Mouse (Mus musculus) heart, postnatal 0 days (tissue): ENCODE results near the gene Il25.
"Not testable (repeated sequence)": the region's sequence is repeated elsewhere in the genome, so short reads cannot be mapped to it uniquely, and the experiment has no call there.

ENCODE experiments used
- CTCF ChIP-seq: IDR thresholded peaks from 2 replicates; pipeline ENCODE4 v1.5.1; 2016; ENCODE audit warnings: antibody characterized with exemption, control low read depth, low read depth
- EP300 ChIP-seq: IDR thresholded peaks from 2 replicates; pipeline ENCODE4 v1.6.1; 2016; ENCODE audit warnings: antibody characterized with exemption, low read depth

GRCm38 (mm10) chr14:54959853-54960613 is 27.5 kb downstream of the Il25 start:
- TF ChIP-seq CTCF: not testable (repeated sequence)
- TF ChIP-seq EP300: peak; percentile 6; the same call in 1 of the 2 replicates
